Mouse (Mus musculus) stomach, postnatal 0 days (tissue): ENCODE measurements around the gene Gnat2.

Source experiments
- CTCF ChIP-seq: IDR thresholded peaks from 2 replicates; pipeline ENCODE4 v1.5.1; 2016; ENCODE audit warnings: antibody characterized with exemption, low read depth, mild to moderate bottlenecking, moderate library complexity
- EP300 ChIP-seq: optimal IDR thresholded peaks from 2 replicates; pipeline ENCODE3; 2016; ENCODE audit warnings: antibody characterized with exemption

GRCm38 (mm10) chr3:108089916-108090315 lies 2.7 kb upstream of the Gnat2 start:
- TF ChIP-seq CTCF, result no peak
- TF ChIP-seq EP300, result no peak
